Mouse (Mus musculus) cortical plate, adult 2 months (tissue): ENCODE results near the gene Fam189a1.

Experiments used
- CTCF ChIP-seq: fragments of 200-500 bp; IDR thresholded peaks from 2 replicates; pipeline ENCODE4 v1.5.1; 2011; ENCODE audit warnings: mild to moderate bottlenecking, control low read depth, low read length; ENCODE audit not compliant: insufficient read depth; ENCODE audit errors: extremely low read depth
- POLR2A ChIP-seq: fragments of 200-500 bp; IDR thresholded peaks from 2 replicates; pipeline ENCODE4 v1.6.1; 2011; ENCODE audit warnings: mild to moderate bottlenecking, low read length, control low read depth; ENCODE audit not compliant: insufficient read depth; ENCODE audit errors: extremely low read depth

DNA sequence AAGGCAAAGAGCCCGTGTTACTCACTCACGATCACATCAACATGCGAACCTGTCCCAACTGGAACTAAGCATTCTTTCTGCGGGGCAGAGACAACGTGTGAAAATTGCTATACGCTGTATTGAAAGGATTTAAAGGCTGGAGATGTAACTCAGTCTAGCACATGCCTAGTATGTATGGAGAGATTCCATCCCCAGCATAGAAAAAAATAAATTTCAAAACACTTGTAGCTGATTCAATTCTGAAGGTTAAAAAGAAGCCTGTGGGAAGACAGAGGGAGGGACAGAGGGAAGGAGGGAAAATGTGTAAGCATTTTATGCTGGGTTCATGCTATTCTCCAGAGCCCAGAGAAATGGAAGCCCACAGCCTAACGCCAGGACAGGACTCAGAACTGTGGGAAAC is 2.5 kb downstream of the Fam189a1 start:
- TF ChIP-seq POLR2A (no peak), CTCF (no peak)
